Mouse (Mus musculus) macrophage (primary cell): ENCODE measurements around the gene Mzf1. TPM values are rescaled to one million over a fixed set of nuclear protein-coding genes. Genes with fewer than 3 reads are reported as not detected.

Experiments
- H3K27ac ChIP-seq: fragments of 350-480 bp; formaldehyde crosslinking; 2 replicates; pipeline ENCODE4 v1.9.0; 2021
- H3K36me3 ChIP-seq: fragments of 350-480 bp; formaldehyde crosslinking; 2 replicates; pipeline ENCODE4 v1.9.0; 2021; ENCODE audit errors: inconsistent target
- H3K4me3 ChIP-seq: fragments of 350-480 bp; formaldehyde crosslinking; 2 replicates; pipeline ENCODE4 v1.9.0; 2021; ENCODE audit errors: inconsistent target
- H3K79me2 ChIP-seq: fragments of 350-480 bp; formaldehyde crosslinking; 2 replicates; pipeline ENCODE4 v1.9.0; 2021; ENCODE audit errors: inconsistent target
- WGBS: methylation state at CpG from one replicate; pipeline ENCODE4 v1.1.7; 2026; ENCODE audit warnings: inconsistent platforms; ENCODE audit not compliant: missing documents; 5-methylcytosine and 5-hydroxymethylcytosine counted together
- polyA plus RNA-seq: library from polyadenylated mRNA; stranded (reverse); fragments of 250-400 nt; gene quantifications from 3 replicates; pipeline ENCODE4 v1.2.4, GENCODE M21; 2018; ENCODE audit warnings: inconsistent platforms

Mzf1 gene
- polyA plus RNA-seq, 1 experiment from 2014 or later = 0.39 TPM

DNA sequence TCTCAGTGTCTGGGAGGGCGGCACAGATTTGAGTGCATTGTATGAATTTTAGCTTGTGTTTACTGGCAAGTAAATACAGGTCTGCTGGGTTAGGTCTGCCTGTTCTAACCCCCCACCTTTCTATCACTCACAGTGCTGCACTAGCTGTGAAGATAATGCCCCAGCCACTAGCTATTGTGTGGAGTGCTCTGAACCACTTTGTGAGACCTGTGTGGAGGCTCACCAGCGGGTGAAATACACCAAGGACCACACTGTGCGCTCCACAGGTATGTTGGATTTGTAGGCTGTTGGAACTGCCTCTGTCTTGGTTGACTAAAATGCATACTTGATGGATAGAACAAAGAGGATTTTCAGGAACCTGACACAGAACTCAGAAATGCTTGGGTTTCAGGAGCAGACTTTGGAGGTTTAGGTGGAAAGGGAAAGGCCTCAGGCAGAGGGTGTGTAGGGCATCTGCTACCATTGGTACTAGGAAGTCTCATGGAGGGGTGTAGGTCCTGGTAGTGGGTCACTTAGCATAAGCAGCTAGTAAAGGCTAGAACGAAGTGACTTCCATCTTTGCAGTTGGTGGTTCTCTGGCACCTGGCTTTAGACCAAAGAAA is 29.0 kb downstream of the Mzf1 start:
- H3K79me2 ChIP-seq = peaks cover 33% of the 10 kb centered on the region
- 0 out of 2 replicates have a peak overlapping the region, but pooled peaks have one; percentile 5 for H3K27ac ChIP-seq
- H3K36me3 ChIP-seq = peaks cover 45% of the 10 kb centered on the region

DNA sequence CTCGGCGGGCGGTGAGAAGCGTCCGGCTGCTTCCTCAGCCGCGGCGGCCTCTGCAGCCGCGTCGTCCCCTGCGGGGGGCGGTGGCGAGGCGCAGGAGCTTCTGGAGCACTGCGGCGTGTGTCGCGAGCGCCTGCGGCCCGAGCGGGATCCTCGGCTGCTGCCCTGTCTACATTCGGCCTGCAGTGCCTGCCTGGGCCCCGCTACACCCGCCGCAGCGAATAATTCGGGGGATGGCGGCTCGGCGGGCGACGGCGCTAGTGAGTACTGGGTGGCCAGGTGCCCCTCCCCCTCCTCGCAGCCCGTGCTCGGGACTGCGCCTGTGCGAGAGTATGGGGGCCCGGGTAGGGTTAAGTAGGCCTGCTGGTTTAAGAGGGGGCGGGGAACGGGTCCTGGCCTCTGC is 29.8 kb downstream of the Mzf1 start:
- WGBS = 2% methylated on average over 32 of the region's 44 CpGs
- Histone ChIP-seq H3K79me2 (peaks cover 33% of the 10 kb centered on the region), H3K36me3 (peaks cover 37% of the 10 kb centered on the region)

More for the DNA sequence above, 29.0 kb downstream of the Mzf1 start:
- WGBS = 50% methylated on average over 4 of the region's 4 CpGs
- peak overlapping the region; percentile 62 for H3K4me3 ChIP-seq

DNA sequence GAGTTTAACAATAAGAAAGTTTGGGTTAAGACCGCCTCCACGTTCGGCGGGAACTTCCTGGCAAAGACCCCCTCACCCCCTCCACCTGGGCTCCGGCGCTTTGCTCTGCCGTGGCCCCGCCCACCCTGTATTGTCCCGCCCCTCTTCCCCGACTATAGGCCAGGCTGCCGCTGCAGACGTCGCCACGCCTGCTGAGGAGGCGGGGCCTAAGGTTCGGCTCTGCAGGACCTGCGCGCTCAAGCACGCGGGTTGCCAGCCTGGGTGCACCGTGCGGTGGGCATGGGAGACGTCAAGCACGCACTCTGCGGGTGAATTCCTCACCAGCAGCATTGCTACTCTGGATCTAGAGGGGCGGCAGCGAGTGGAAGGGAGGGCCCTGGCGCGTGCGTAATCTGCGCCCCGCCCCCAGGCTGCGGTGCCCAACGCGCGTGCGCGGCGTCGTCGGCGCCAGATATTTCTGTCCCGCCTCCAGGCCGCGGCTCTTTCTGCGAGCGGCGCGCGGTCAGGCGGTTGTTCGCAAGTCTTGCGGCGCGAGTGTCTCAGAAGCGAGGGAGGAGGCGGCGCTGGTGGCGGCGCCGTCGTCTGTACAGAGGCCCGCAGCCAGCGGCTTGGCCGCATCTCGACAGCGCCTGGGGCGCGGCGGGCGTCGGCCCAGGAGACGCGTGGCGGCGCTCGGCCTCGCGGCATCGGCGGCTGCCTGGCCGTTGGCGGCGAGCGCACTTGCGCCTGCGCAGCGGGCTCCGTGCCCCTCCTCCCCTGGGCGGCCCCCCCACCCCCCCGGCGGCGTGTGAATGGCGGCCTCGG is 30.4 kb downstream of the Mzf1 start:
- WGBS = under 1% methylated on average over 90 of the region's 95 CpGs
- Histone ChIP-seq H3K4me3 (peak overlapping the region; percentile 37), H3K27ac (peak overlapping the region; percentile 62), H3K79me2 (peaks cover 33% of the 10 kb centered on the region), H3K36me3 (peaks cover 30% of the 10 kb centered on the region)

More for the DNA sequence above, 29.8 kb downstream of the Mzf1 start:
- peak overlapping the region; percentile 62 for H3K4me3 ChIP-seq
- 0 out of 2 replicates have a peak overlapping the region, but pooled peaks have one; percentile 5 for H3K27ac ChIP-seq

DNA sequence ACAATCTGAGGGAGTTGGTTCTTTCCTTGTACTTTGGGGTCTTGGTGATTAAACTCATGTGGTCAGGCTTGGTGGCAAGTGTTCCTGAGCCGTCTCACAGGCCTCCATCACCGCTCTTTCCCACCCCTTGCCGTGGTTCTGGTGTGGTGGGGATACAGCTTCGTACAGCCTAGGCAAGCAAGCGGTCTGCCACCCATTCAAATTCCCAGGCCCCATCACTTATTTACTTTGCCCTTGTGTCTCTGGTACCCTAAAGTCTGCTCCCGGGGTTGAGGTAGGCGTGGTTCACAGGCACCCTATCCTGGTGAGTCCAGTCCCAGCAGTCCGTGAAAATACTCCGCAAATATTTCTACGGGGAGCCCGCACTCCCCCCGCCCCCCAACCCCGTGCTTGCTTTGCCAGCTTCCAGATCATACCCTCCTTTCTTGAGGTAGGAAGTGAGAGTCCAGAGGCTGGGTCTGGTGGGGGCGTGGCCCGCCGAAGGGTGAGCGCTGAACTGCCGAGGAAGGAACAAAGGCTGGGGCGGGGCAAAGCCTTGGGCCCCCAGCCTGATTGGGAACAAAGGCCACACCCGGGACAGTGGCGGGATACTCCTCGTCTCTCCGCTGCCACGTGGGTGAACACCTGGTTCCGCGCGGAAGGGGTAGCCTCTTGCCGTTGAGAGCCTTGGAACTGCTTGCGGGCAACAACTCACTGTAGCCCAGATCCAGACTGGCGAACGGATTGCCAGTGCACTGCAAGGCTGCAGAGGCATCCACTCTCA is 31.6 kb downstream of the Mzf1 start:
- Histone ChIP-seq H3K27ac (peak overlapping the region; percentile 62), H3K36me3 (peaks cover 18% of the 10 kb centered on the region), H3K79me2 (peaks cover 31% of the 10 kb centered on the region), H3K4me3 (peak overlapping the region; percentile 37)
- 7% methylated on average over 31 of the region's 31 CpGs for WGBS

DNA sequence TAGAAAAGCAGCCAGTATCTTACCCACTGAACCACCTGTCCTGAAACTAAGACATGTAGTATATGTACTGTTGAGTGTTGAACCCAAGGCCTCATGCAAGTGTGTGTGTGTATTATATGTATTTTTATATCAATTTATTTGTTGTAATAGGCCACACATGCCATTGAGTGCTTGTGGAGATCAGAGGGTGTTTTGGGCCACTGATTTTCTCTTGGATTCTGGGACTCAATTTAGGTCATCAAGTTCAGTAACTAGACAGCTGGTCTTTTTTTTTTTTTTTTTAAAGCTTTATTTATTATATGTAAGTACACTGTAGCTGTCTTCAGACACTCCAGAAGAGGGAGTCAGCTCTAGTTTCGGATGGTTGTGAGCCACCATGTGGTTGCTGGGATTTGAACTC is 39.3 kb downstream of the Mzf1 start:
- 83% methylated on average over 1 of the region's 1 CpGs for WGBS
- no peaks in the 10 kb centered on the region for H3K79me2 ChIP-seq

DNA sequence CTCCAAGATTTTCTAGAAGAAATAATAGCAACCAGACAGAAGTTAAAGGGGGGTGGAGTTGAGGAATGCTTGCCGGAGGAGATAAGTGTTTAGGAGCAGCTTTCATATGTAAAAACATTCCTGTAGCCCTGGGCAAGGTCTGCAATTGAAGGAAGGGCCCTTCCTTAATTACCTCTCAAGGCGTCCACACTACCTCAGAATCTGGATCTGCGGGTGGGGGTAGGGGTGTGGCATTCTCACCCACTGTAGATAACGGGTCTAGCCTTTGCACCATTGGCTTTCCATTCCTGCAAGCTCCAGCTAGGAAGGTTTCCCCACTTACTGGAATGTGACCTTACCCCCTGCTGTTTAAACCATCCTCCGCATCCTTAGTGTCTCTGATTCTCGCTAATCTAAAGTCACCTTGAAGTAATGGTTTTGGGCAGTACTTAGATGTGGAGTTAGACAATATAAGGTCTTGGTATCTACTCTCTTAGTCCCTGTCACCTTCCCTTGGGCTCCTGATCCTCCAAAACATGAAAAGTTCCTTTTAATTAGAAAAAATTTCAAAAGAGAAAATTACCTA is 40.2 kb downstream of the Mzf1 start:
- H3K27ac ChIP-seq = no peak overlapping the region
- 91% methylated on average over 6 of the region's 6 CpGs for WGBS
- H3K4me3 ChIP-seq = no peak overlapping the region
- no peaks in the 10 kb centered on the region for H3K79me2 ChIP-seq
- H3K36me3 ChIP-seq = no peaks in the 10 kb centered on the region

More for the DNA sequence above, 39.3 kb downstream of the Mzf1 start:
- no peaks in the 10 kb centered on the region for H3K36me3 ChIP-seq
- no peak overlapping the region for H3K4me3 ChIP-seq
- no peak overlapping the region for H3K27ac ChIP-seq

DNA sequence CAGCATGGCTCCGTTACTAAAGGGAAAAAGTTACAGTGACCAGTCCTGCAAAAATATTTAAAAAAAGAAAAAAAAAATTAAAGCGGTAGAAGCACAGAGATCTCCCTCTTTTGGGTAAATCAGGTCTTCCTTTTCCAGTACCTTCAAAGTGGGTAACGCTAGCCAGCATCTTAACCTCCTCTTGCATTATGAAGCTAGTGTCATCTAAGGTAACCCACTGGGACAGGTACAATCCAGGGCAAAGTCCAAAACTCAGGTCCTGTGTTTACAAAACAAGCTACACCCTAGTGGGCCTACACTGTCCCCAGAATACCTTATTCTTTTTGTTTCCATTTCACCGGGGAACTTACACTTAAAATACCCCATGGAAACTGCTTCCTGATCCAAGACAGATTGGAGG is 40.9 kb downstream of the Mzf1 start:
- H3K36me3 ChIP-seq = no peaks in the 10 kb centered on the region
- 91% methylated on average over 4 of the region's 4 CpGs for WGBS
- H3K4me3 ChIP-seq = no peak overlapping the region
- H3K27ac ChIP-seq = no peak overlapping the region
- peaks cover 7% of the 10 kb centered on the region for H3K79me2 ChIP-seq

DNA sequence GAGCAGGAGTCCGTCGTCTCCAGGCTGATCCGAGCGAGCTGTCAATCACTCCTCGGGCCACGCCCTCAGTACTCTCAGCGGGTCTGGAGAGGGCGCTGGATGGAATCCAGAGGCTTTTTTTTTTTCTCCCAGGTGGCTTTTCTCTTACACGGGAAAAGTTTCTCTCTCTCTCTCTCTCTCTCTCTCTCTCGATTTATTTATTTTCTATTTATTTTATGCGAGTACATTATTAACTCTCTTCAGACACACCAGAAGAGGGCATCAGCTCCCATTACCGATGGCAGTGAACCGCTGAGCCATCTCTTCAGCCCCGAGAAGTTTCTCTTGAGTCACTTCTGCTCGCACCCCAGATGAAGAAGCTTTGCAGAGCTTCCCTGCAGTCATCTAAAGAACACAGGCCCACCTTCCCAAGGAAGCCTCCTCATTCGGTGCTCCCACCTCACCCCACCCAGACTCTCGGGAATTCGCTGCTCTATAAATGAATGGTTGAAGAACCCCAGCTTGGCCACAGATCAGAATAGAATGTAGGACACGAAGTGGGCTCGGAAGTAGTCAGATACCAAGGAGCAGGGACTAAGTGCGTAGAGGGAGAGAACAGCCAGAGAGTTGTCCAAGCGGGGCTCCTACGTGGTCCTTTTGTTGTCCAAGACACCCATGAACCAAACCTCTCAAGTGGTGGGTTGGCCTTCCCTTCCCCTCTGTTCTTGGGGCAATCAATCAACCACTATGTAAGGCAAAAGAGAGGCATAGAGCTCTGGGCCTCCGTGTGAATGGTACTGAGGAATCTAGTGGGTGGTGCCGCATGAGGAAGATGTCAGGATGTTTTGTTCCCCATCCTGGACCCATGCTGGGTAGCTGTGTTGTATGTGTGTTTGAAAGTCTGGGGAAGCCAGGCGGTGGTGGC is 44.3 kb downstream of the Mzf1 start, which contains the start of gene Zbtb45:
Gene Zbtb45 (minus strand): TSS at position 30 of the 904 bp plus-strand sequence.
- WGBS = 22% methylated on average over 24 of the region's 26 CpGs
- H3K36me3 ChIP-seq = peaks cover 17% of the 10 kb centered on the region; the same call in 1 of the 2 replicates
- H3K79me2 ChIP-seq = peaks cover 26% of the 10 kb centered on the region
- H3K4me3 ChIP-seq = peak within 1 kb of the TSS; percentile 93
- H3K27ac ChIP-seq = peak within 1 kb of the TSS; percentile 73

DNA sequence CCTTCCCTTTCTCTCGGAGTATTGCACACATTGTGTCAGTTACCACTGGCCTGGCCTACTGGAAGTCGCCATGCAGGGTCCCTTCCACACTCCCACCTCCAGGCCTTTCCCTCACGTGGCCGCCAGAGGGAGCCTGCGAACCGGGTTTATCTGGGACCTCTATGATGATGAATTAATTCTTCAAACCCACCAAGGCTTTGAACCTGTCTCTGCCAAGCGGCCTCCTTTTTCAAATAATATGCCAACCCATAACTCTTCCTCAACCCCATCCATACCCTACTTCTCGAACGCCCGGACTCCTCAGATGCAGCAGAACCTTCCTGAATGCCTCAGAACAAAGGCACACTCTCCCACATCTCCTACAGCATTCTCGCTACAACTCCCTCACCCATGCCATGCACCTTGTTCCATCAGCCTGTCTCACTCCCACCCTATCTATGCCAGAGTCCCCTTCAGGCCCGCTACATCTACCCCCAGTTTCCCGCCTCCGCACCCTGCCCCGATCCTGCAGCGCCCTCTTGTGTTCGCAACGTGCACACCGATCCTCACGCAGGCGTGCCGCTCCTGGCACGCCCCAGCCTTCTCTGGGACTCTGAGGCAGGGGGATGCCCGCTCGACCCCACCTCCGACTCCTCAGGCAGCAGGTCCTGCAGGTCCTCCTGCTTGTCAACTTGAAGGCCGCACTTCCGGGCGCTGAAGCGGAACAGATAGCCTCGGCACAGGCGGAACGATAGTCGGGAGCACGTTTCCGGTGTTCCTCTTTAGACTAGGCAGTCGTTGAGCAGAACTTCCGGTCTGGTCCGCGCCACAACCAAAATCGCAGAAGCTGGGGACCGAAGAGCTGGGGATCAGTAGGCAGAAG is 45.2 kb downstream of the Mzf1 start:
- peak overlapping the region; percentile 93 for H3K4me3 ChIP-seq

DNA sequence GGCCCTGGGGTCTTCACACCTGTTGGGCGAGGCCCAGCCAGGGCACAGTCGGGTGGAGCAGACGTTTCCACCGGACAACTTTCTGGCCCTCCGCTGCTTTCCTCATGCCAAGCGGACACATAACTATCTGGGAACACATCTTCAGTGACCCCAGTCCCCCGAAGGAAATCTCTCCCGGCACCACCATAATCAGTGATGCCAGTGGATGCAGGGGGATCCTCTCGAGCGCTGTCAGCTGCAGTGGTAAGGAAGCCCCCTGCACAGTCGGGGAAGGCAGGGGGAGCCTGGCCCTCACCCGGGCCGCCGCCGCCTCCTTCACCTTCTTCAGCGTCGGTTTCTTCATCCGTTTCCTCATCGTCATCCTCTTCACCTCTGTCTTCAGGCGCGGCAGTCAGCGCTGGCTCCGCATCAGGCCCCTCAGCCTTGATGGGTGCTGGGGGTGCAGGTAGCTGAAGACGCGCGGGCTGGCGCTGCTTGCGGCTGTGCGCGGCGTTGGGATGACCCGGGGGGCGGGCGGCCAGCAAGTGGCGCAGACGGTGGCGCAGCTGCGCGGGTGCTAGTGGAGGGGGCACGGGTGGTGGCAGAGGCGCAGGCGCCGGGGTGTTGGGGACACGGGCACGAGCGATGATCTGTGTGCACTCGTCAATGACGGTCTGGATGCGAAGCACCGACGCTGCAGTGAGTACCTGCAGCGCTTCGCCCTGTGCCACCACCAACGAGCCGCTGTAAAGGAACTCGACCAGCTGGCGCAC is 47.0 kb downstream of the Mzf1 start:
- WGBS = 92% methylated on average over 40 of the region's 57 CpGs

More for the DNA sequence above, 45.2 kb downstream of the Mzf1 start:
- H3K36me3 ChIP-seq = peaks cover 17% of the 10 kb centered on the region
- peak overlapping the region; percentile 73 for H3K27ac ChIP-seq
- WGBS = under 1% methylated on average over 41 of the region's 42 CpGs
- peaks cover 26% of the 10 kb centered on the region for H3K79me2 ChIP-seq

DNA sequence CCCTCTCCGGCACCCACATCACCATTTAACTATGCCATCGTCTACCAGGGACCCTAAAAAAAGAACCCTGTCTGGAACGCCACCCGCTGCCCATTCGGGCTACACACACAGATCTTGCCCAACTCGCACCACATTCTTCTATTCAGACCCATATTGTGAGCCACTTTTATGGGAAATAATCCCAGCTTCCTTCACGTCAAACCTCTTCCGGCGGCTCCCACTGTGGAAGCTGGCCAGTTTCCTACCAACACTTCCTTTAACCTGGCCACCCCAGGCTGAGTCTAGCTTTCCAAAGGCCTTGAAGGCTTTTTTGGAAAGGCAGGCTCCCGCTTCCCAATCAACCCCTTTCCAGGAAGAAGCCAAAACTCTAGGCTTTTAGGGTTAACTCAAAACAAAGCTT is 48.0 kb downstream of the Mzf1 start:
- 93% methylated on average over 10 of the region's 10 CpGs for WGBS
- Histone ChIP-seq H3K27ac (no peak overlapping the region), H3K79me2 (peaks cover 26% of the 10 kb centered on the region), H3K4me3 (no peak overlapping the region), H3K36me3 (peaks cover 17% of the 10 kb centered on the region)

More for the DNA sequence above, 47.0 kb downstream of the Mzf1 start:
- Histone ChIP-seq H3K27ac (no peak overlapping the region), H3K4me3 (no peak overlapping the region), H3K79me2 (peaks cover 26% of the 10 kb centered on the region), H3K36me3 (peaks cover 17% of the 10 kb centered on the region)

DNA sequence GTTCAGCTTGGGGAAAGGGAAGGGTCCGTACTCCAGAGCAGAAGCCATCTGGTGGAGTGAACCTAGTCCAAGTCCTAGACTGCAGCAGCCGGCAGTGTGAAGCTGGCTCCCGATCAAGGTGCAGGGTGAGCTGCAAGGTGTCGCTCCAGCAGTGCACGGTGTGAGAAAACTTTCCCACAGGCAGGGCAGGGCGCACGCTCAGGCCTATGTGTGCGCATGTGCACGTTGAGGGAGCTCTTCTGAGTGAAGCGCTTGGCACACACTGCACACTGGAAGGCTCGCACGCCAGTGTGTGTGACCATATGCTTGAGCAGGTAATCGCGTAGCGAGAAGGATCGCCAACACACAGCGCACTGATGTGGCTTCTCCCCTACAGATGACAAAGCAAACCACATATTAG is 48.6 kb downstream of the Mzf1 start:
- Histone ChIP-seq H3K27ac (no peak overlapping the region), H3K4me3 (no peak overlapping the region), H3K36me3 (peaks cover 17% of the 10 kb centered on the region), H3K79me2 (peaks cover 26% of the 10 kb centered on the region)
- 95% methylated on average over 17 of the region's 17 CpGs for WGBS
